Mouse (Mus musculus): Measurements from ENCODE around the gene Stt3b. TPM values are rescaled to one million over a fixed set of nuclear protein-coding genes. Genes with fewer than 3 reads are reported as not detected.
"Not testable (repeated sequence)": the region's sequence is repeated elsewhere in the genome, so short reads cannot be mapped to it uniquely, and the experiment has no call there.

Gene Stt3b
- total RNA-seq, 2 experiments from 2014 or later = 97.1 to 108 TPM

GRCm38 (mm10) chr9:115274806-115275205 lies 35.4 kb downstream of the Stt3b start:
- no peak for ATAC-seq (replicated peaks; ENCODE audit: low FRiP score, low TSS enrichment, poor library complexity, severe bottlenecking)

DNA sequence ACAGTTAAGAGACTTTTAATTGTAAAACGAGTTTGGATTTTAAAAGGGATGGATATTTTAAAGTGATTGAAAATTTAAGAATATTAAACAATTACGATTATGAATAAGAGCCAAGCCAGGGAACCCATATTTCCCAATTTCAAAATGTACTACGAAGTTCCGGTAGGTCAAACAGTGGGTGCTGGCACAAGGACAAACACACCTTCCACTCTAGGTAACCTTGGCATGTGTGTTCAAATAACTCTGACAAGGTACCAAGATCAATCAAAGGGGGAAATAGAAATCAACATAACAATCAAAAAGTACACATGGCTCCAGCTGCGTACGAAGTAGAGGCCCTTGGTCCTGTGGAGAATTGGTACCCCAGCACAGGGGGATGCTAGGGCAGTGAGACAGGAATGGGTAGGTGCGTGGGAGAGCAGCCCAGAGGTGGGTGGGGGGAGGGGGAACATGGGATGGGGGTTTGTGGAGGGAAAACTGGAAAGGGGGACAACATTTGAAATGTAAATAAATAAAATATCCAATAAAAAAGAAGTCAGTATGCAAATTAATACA lies 37.0 kb downstream of the Stt3b start:
- no peak for ATAC-seq (replicated peaks; ENCODE audit: low FRiP score, low TSS enrichment, poor library complexity, severe bottlenecking)

DNA sequence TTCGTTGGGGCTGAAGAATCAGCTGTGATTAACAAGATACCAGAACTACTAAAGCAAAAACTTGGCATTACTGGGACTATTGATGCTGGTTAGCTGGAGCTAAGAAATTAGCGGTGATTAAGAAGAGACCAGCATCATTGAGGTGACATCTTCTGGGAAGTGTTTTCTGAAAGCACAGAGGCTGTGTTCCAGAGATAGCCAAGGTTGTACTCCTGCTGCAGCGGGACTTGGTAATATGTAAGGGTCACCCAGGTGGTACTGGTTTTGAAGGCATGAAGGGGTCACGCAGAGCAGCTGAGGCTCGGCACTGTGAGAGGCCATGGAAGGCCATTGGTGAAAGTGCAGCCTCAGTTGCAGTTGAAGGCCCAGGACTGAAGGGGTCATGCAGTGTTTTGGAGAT lies 37.8 kb downstream of the Stt3b start:
- not testable (repeated sequence) for ATAC-seq (replicated peaks; ENCODE audit: low FRiP score, low TSS enrichment, poor library complexity, severe bottlenecking)

GRCm38 (mm10) chr9:115271556-115271955 lies 38.7 kb downstream of the Stt3b start:
- ATAC-seq (replicated peaks; ENCODE audit: low FRiP score, low TSS enrichment, poor library complexity, severe bottlenecking) = no peak

DNA sequence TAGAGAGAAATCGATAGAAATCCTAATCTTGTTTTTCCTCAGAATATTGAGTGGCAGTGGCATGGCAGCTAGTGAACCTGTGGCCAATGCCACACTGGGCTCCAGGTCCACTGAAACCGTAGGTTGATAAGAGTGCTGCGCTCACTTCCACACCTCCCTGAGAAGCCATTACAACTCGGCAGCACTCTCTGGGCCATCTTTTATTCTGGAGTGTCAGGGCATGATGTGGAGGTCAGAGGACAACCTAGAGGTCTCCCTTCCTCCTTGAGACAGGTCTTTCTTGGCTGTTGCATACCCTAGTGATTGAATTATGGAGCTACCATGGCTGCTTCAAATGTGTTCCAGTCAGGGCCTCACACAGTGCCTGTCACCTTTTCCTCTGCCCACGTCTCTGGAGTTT lies 48.3 kb downstream of the Stt3b start:
- peak; percentile 23; the same call in 1 of the 2 replicates for ATAC-seq (replicated peaks; ENCODE audit: low FRiP score, low TSS enrichment, poor library complexity, severe bottlenecking)

- peak; percentile 58 for ATAC-seq (replicated peaks; ENCODE audit: low FRiP score, low TSS enrichment, poor library complexity, severe bottlenecking)
Measured at GRCm38 (mm10) chr9:115261456-115261855, 48.8 kb downstream of the Stt3b start.

DNA sequence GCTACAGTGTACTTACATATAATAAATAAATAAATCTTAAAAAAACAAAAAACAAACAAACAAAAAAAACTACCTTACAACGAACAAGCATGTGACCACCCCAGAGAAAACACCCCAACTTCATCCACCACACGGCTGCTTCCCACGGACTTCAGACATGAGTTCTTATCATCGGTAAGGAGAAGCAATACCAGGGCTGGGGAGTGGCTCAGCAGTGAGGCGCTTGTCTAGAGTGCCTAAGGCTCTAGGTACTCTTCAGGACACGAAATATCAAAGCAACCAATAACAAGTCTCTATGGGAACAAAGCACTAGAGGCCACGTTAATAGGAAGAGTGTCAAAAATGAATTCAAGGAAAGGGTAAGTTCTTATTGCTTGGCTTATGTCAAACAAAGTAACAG lies 49.8 kb downstream of the Stt3b start:
- ATAC-seq (replicated peaks; ENCODE audit: low FRiP score, low TSS enrichment, poor library complexity, severe bottlenecking) = peak; percentile 74

DNA sequence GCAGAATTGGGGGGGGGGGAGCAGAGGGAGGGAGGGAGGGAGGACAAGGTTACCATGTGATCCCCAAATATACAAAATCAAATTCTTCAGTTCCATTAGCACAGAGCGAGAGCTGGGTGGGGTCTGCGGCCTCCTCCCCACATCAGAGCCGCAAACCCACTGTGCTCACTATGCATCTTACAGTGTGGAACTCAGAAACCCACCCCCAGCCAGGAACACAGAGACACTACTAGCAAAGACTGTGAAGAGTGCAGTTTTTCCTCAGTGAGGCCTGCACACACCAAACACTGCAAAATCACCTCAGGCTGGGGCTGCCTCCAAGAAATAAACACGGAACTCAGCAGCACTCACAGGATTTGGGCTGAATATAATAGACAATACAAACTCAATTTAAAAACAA lies 50.4 kb downstream of the Stt3b start:
- ATAC-seq (replicated peaks; ENCODE audit: low FRiP score, low TSS enrichment, poor library complexity, severe bottlenecking) = no peak

- ATAC-seq (replicated peaks; ENCODE audit: low FRiP score, low TSS enrichment, poor library complexity, severe bottlenecking) = no peak
Measured at GRCm38 (mm10) chr9:115257733-115258286, 52.4 kb downstream of the Stt3b start.

GRCm38 (mm10) chr9:115249145-115249544 lies 61.1 kb downstream of the Stt3b start:
- ATAC-seq (replicated peaks; ENCODE audit: low FRiP score, low TSS enrichment, poor library complexity, severe bottlenecking) = peak; percentile 79

GRCm38 (mm10) chr9:115245092-115245491 lies 65.1 kb downstream of the Stt3b start:
- ATAC-seq (replicated peaks; ENCODE audit: low FRiP score, low TSS enrichment, poor library complexity, severe bottlenecking) = no peak

DNA sequence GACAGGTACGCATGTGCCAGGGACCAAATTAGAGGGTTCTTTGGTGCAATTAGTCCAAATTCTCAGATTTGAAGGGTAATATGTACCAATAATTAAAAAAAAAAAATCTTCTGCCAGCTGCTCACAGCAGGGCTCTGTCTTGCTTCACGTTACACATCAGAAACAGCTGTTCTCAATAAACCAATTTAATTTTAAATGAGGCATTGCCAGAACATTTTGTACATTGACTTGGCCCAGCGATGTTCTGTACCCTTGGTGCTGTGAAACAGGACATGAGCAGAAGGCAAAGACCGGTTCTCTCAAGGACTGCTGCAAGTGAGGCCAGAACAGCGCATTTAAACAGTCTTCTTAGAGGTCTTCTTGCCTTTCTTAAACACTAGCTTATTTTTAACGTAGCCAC lies 66.6 kb downstream of the Stt3b start:
- no peak for ATAC-seq (replicated peaks; ENCODE audit: low FRiP score, low TSS enrichment, poor library complexity, severe bottlenecking)

GRCm38 (mm10) chr9:115239861-115240260 lies 70.4 kb downstream of the Stt3b start:
- no peak for ATAC-seq (replicated peaks; ENCODE audit: low FRiP score, low TSS enrichment, poor library complexity, severe bottlenecking)

DNA sequence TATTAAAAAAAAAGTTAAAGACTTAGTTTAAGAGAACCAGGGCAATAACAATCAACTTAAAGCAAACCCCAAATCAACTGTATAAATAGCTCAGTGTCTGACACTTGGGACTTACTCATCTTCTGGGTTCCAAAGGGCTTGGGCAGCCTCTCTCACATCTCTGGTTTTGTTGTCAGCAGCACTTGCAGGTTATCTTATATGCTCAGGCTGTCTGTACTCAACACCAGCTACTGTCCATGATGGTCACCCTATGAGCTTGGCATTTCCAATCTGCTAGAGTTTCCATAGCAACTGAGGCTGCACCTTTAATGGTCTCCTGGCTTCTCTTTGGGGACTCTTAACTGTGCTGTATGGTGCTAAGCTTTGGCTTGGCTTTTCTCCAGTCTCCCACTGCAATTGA lies 72.3 kb downstream of the Stt3b start:
- ATAC-seq (replicated peaks; ENCODE audit: low FRiP score, low TSS enrichment, poor library complexity, severe bottlenecking) = peak; percentile 50

DNA sequence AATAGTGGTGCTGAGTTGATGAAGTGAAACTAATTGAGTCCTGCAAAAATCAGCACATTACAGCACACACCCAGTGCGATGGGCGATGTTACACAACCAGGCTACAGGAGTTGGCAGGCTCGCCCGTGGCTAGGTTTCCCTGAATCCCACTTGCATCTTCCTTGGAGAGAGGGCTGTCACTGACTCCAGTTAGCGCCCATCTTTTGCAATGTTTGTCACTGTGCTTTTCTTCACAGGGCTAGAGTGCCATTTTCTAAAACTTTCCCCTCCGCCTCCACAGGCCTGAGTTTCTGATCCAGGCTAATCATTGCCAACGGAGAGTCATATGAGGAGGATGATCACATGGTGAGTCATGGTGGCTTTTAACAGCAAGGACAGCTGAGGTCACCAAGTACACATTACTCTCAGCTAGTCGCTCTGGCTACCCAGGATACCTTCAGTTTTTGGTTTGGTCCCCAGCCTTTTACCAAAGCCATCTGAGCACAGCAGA lies 73.8 kb downstream of the Stt3b start:
- ATAC-seq (replicated peaks; ENCODE audit: low FRiP score, low TSS enrichment, poor library complexity, severe bottlenecking) = no peak

- no peak for ATAC-seq (replicated peaks; ENCODE audit: low FRiP score, low TSS enrichment, poor library complexity, severe bottlenecking)
Measured at GRCm38 (mm10) chr9:115234561-115234960, 75.7 kb downstream of the Stt3b start.

DNA sequence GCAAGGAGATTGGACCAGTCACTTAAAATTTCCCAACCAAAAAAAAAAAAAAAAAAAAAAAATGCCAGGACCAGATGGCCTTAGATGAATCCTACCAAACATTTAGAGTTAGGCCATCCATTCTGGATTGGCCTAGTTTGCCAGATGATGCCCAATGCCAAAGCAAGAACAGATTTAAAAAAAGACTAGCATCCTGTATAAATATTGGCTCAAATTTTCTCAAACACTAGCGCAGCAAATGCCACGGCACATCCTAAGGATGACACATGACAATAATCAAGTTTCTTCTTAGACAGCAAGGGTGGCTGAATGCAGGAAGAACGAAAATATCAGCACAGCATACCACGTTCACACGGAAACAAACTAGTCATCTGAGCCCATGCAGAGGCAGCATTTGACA lies 76.5 kb downstream of the Stt3b start:
- ATAC-seq (replicated peaks; ENCODE audit: low FRiP score, low TSS enrichment, poor library complexity, severe bottlenecking) = no peak

DNA sequence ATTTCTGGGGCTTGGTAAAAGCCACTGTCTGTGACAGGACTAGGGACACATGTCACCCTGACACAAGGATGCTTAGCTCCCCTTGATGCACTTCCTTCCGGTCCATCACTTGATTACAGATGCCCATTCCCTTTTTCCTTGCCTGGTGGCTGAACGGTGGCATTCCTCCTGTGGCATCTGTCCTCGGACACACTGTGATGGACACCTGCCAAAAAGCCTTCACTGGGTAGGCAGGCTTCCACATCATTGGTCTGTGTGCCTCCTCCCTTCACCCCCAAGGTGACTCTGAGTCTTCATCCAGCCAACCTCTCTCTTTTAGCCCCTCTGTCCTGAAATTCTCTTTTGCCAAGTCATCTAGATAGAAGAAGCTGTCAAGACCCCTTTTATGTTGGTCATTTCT lies 78.7 kb downstream of the Stt3b start:
- no peak for ATAC-seq (replicated peaks; ENCODE audit: low FRiP score, low TSS enrichment, poor library complexity, severe bottlenecking)

GRCm38 (mm10) chr9:115230141-115230540 lies 80.1 kb downstream of the Stt3b start:
- no peak for ATAC-seq (replicated peaks; ENCODE audit: low FRiP score, low TSS enrichment, poor library complexity, severe bottlenecking)

DNA sequence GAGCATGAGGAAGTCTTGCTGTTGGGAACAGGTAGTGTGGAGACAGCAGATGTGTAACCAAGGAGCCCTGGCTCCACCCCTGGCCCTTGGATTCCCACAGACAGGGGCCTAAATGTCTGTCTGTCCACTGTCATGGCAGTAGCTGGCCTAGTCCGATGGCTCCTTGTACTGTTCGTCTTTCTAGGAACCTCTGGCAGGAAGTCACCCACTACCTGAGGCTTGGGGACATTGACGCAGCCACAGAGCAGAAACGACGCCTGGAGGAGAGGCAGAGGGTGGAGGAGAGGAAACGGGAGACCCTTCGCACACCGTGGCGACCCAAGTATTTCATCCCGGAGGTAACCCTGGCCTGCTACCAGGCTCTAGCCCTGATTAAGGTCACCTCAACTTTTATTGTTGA lies 80.5 kb downstream of the Stt3b start:
- no peak for ATAC-seq (replicated peaks; ENCODE audit: low FRiP score, low TSS enrichment, poor library complexity, severe bottlenecking)

DNA sequence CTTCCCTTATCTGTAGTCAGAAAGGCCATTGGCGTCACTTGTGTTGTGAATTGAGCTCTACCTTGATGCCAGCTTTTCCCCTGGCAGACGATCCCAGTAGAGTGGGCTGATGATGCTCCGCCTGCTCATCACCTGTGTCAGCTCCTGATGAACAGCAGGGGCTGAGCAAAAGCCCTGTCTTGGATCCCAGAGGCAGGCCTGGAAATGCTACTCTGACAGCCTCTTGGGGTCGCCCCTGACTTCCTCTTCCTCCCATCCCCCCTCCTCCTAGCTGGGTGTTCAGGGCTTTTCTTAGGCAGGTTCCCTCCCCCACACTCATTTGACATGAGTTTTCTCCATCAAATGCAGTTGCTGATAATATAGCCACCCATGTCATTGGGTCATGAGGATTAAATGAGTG lies 81.1 kb downstream of the Stt3b start:
- no peak for ATAC-seq (replicated peaks; ENCODE audit: low FRiP score, low TSS enrichment, poor library complexity, severe bottlenecking)
